Mouse (Mus musculus): ENCODE measurements at regions not wholly inside any gene's neighbourhood (a gene's known extent, or its start where the extent isn't known, plus 50 kb on each side); places are given as distances from the start of the nearest gene placed in this dataset.

- DNase-seq (ENCODE audit: low spot score) = no peak
- WGBS = 47% methylated on average over 6 of the region's 6 CpGs
- Histone ChIP-seq H3K36me3 (replicated peaks) (no peaks in the 10 kb centered on the region), H3K4me3 (no peak overlapping the region), H3K9me3 (no peaks in the 10 kb centered on the region), H3K27me3 (replicated peaks; ENCODE audit: low read depth, poor library complexity, severe bottlenecking) (peaks cover 33% of the 10 kb centered on the region), H3K4me1 (peaks cover 5% of the 10 kb centered on the region; the same call in 1 of the 2 replicates), H3K27ac (replicated peaks) (no peak overlapping the region)
These were observed 448.2 kb downstream of the Vrk1 start for GRCm38 (mm10) chr12:106458215-106458614.

DNA sequence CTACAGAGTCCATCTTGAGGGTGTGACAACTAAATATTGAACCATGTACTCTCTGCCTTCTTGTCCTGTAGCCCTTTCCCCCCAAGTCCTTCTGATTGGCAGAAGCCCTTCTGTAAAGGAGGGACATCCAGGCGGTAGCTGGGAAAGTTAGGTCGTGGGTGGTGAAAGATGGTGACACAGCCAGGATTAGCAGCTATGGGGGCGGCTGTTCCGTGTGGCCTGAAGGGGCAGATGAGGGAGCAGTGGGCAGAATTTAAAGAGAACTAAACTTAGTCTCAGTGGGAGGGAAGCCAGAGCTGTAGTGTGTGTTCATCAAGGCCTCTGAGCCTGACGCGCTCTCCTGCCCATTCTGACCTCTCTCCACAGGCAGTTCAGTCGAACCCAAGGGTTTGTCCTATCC is 450.6 kb downstream of the Vrk1 start:
- no peaks in the 10 kb centered on the region for H3K9me3 ChIP-seq
- H3K36me3 ChIP-seq (replicated peaks) = no peaks in the 10 kb centered on the region
- DNase-seq (ENCODE audit: low spot score) = no peak
- 85% methylated on average over 7 of the region's 7 CpGs for WGBS
- H3K27ac ChIP-seq (replicated peaks) = no peak overlapping the region
- H3K4me3 ChIP-seq = no peak overlapping the region
- peaks cover 43% of the 10 kb centered on the region for H3K27me3 ChIP-seq (replicated peaks; ENCODE audit: low read depth, poor library complexity, severe bottlenecking)
- H3K4me1 ChIP-seq = peaks cover 15% of the 10 kb centered on the region

GRCm38 (mm10) chr12:106462281-106462680 is 452.3 kb downstream of the Vrk1 start:
- H3K36me3 ChIP-seq (replicated peaks) = no peaks in the 10 kb centered on the region
- H3K4me3 ChIP-seq = no peak overlapping the region
- H3K27me3 ChIP-seq (replicated peaks; ENCODE audit: low read depth, poor library complexity, severe bottlenecking) = peaks cover 43% of the 10 kb centered on the region
- H3K4me1 ChIP-seq = peaks cover 15% of the 10 kb centered on the region
- H3K27ac ChIP-seq (replicated peaks) = no peak overlapping the region
- 14% methylated on average over 3 of the region's 3 CpGs for WGBS
- H3K9me3 ChIP-seq = no peaks in the 10 kb centered on the region
- no peak for DNase-seq (ENCODE audit: low spot score)

DNA sequence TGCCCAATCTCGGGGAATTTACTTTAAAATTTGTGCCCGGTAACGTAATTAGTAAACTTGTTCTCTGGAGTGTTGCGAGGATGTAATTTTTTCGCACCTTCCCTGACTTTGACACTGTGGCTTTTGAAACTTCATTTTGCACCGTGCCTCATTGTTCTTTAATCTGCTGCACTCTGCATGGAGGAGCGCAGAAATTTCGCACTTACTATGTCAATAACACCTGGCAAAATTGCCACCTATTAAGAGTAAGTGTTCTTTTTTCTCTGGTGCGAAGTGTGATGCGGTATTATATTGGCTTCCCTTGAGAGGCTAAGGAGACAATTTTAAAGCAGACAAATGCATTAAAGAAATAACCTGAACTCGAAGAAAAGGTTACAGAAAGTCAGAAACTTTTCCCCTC is 454.7 kb downstream of the Vrk1 start:
- H3K27ac ChIP-seq (replicated peaks) = no peak overlapping the region

GRCm38 (mm10) chr12:106468173-106468860 is 458.3 kb downstream of the Vrk1 start:
- H3K4me1 ChIP-seq = peaks cover 15% of the 10 kb centered on the region
- 68% methylated on average over 18 of the region's 18 CpGs for WGBS

More for the DNA sequence above, 454.7 kb downstream of the Vrk1 start:
- no peak for DNase-seq (ENCODE audit: low spot score)
- peaks cover 33% of the 10 kb centered on the region for H3K27me3 ChIP-seq (replicated peaks; ENCODE audit: low read depth, poor library complexity, severe bottlenecking)
- H3K4me3 ChIP-seq = no peak overlapping the region
- H3K9me3 ChIP-seq = no peaks in the 10 kb centered on the region
- no peaks in the 10 kb centered on the region for H3K36me3 ChIP-seq (replicated peaks)
- 50% methylated on average over 11 of the region's 11 CpGs for WGBS
- H3K4me1 ChIP-seq = peaks cover 21% of the 10 kb centered on the region

DNA sequence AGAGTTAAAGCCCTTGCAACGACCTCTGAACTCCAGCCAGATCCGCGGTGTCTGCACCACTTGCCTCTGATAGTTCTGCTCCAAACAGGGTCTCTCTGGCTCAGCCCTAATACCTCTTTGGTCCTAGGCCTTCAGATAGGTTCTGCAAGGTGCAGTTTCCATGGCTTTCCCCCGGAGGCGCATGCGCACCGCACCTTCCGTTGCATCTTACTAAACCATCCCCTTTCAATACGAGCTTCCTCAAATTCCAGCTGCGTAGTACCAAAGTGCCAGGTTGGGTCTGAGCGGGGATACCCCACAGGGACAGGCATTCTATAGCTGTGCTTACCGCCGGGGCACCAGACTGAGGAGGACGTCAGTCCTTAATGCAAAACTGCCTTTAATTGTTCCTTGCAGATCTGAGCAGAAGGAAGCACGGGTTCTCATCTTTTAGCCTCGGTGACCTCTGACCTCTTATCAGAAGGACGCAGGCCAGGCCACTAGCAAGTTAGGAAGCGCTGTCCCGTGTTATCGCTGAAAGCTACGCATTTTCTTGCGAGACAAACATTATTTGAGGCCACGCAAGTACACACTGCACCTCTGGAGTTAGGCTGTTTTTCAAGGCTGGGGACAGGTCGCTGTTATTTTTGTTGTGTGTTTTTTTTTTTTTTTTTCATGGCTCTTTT is 464.6 kb downstream of the Vrk1 start:
- H3K36me3 ChIP-seq (replicated peaks) = no peaks in the 10 kb centered on the region
- DNase-seq (ENCODE audit: low spot score) = peak; percentile 67
- H3K9me3 ChIP-seq = no peaks in the 10 kb centered on the region
- peak overlapping the region; percentile 30 for H3K4me3 ChIP-seq
- peaks cover 52% of the 10 kb centered on the region for H3K4me1 ChIP-seq
- H3K27me3 ChIP-seq (replicated peaks; ENCODE audit: low read depth, poor library complexity, severe bottlenecking) = peaks cover 53% of the 10 kb centered on the region
- whole genome bisulfite sequencing = 6% methylated on average over 24 of the region's 24 CpGs
- H3K27ac ChIP-seq (replicated peaks) = no peak overlapping the region

More at GRCm38 (mm10) chr12:106468173-106468860, 458.3 kb downstream of the Vrk1 start:
- Histone ChIP-seq H3K4me3 (no peak overlapping the region), H3K27ac (replicated peaks) (no peak overlapping the region; the same call in 1 of the 2 replicates), H3K9me3 (no peaks in the 10 kb centered on the region), H3K27me3 (replicated peaks; ENCODE audit: low read depth, poor library complexity, severe bottlenecking) (peaks cover 22% of the 10 kb centered on the region), H3K36me3 (replicated peaks) (no peaks in the 10 kb centered on the region)
- DNase-seq (ENCODE audit: low spot score) = no peak

- H3K27ac ChIP-seq (replicated peaks) = no peak overlapping the region
- peaks cover 57% of the 10 kb centered on the region for H3K4me1 ChIP-seq
- DNase-seq (ENCODE audit: low spot score) = no peak
- H3K4me3 ChIP-seq = no peak overlapping the region
- 66% methylated on average over 8 of the region's 8 CpGs for WGBS
- peaks cover 58% of the 10 kb centered on the region for H3K27me3 ChIP-seq (replicated peaks; ENCODE audit: low read depth, poor library complexity, severe bottlenecking)
- H3K36me3 ChIP-seq (replicated peaks) = no peaks in the 10 kb centered on the region
- H3K9me3 ChIP-seq = no peaks in the 10 kb centered on the region
These were observed 465.5 kb downstream of the Vrk1 start for GRCm38 (mm10) chr12:106475486-106476050.

DNA sequence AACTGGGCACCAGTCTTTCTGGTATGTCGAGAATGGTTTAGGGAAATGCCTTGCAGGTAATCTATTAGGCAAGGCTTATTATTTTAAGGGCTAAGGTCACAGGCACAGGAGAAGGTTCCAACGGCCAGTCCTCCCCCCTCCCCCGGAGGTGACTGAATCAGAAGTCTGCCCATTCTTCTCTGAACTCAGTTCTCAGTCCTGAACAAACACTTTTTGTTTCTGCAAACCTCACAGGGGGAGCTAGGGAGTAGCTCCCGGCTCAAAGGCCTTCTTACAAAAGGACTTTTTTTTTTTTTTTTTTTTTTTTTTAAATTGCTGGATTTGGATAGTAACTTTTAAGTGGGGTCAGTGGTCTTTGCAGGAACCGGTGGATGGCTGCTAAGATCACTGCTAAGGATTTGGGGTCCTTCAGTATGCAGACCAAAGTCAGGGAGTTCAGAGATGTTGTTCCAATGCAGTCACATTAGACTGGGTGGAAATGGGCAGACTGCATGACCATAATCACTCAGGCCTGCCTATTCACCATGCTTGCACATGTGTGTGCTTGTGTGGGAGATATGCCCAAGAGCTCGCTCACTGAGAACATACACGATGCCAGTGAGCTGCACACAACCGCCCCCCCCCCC is 467.1 kb downstream of the Vrk1 start:
- peak; percentile 50 for DNase-seq (ENCODE audit: low spot score)
- no peaks in the 10 kb centered on the region for H3K36me3 ChIP-seq (replicated peaks)
- no peak overlapping the region for H3K4me3 ChIP-seq
- H3K27me3 ChIP-seq (replicated peaks; ENCODE audit: low read depth, poor library complexity, severe bottlenecking) = peaks cover 74% of the 10 kb centered on the region
- H3K27ac ChIP-seq (replicated peaks) = no peak overlapping the region
- H3K9me3 ChIP-seq = no peaks in the 10 kb centered on the region
- 12% methylated on average over 8 of the region's 8 CpGs for WGBS
- peaks cover 61% of the 10 kb centered on the region for H3K4me1 ChIP-seq

GRCm38 (mm10) chr12:106477731-106478130 is 467.7 kb downstream of the Vrk1 start:
- peak overlapping the region; percentile 49 for H3K4me3 ChIP-seq
- peaks cover 80% of the 10 kb centered on the region for H3K27me3 ChIP-seq (replicated peaks; ENCODE audit: low read depth, poor library complexity, severe bottlenecking)
- H3K27ac ChIP-seq (replicated peaks) = no peak overlapping the region
- 12% methylated on average over 4 of the region's 4 CpGs for WGBS
- H3K36me3 ChIP-seq (replicated peaks) = no peaks in the 10 kb centered on the region
- peaks cover 67% of the 10 kb centered on the region for H3K4me1 ChIP-seq
- no peak for DNase-seq (ENCODE audit: low spot score)
- H3K9me3 ChIP-seq = no peaks in the 10 kb centered on the region

DNA sequence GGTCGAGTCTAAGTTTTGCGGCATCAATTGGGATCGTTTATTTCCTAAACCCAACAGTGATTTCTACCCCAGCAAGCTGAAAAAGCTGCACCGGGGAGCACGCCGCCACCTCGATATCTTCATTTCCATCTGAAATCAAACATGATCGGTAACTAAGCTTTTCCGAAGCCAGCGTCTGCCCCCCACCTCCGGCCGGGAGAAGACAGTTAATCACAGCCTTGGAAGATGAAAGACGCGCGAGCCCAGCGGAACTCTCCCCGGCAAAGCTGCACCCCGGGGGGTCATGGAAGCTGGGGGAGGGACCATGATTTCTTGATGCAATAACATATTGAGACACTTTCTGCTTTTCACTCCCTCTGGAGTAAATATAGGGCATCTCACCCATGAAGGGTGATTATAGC is 468.4 kb downstream of the Vrk1 start:
- WGBS = under 1% methylated on average over 18 of the region's 18 CpGs
- peak; percentile 63 for DNase-seq (ENCODE audit: low spot score)
- Histone ChIP-seq H3K27me3 (replicated peaks; ENCODE audit: low read depth, poor library complexity, severe bottlenecking) (peaks cover 86% of the 10 kb centered on the region), H3K4me1 (peaks cover 72% of the 10 kb centered on the region), H3K27ac (replicated peaks) (0 out of 2 replicates have a peak overlapping the region, but pooled peaks have one; percentile 14), H3K4me3 (peak overlapping the region; percentile 49), H3K36me3 (replicated peaks) (no peaks in the 10 kb centered on the region), H3K9me3 (no peaks in the 10 kb centered on the region)

DNA sequence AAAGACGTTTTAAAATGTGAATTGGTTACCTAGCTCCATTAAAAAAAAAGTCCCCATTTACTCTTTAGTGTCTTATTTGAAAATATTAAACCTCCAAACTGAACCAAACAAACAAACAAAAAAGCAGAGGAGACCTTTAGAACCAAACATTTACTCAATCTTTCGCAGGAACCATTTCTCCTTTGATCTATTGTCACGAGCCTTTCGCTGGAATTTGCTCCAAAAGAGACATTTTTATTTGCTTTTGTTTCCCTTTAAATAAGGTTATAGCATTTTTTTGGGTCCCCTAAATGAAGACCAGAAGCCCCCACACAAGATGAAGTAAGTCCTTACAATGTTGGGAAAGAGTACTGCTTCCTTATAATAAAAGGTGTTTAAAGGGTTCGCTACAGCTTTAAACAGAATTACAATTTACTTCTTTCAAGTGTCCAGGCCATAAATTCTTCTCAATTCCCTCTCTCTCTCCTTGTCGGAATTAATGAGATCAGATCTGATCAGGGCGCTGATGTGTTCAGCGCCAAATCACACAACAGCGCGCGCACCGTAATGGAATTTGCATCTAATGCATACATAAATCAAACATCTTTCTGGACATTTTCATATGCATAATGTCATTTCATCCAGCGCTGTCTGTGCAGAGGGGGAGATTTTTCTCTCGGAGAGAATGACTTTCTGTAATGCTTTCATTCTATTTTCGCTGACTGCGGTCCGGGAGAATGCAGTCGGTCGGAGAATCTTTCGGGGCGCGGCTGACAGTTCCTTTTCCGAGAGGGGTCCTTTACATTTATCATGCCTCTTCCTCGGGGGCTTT is 469.2 kb downstream of the Vrk1 start:
- H3K4me3 ChIP-seq = peak overlapping the region; percentile 49
- H3K4me1 ChIP-seq = peaks cover 67% of the 10 kb centered on the region
- no peaks in the 10 kb centered on the region for H3K36me3 ChIP-seq (replicated peaks)
- peak; percentile 42 for DNase-seq (ENCODE audit: low spot score)
- H3K27ac ChIP-seq (replicated peaks) = no peak overlapping the region
- H3K27me3 ChIP-seq (replicated peaks; ENCODE audit: low read depth, poor library complexity, severe bottlenecking) = peaks cover 87% of the 10 kb centered on the region
- H3K9me3 ChIP-seq = no peaks in the 10 kb centered on the region
- WGBS = under 1% methylated on average over 24 of the region's 24 CpGs

DNA sequence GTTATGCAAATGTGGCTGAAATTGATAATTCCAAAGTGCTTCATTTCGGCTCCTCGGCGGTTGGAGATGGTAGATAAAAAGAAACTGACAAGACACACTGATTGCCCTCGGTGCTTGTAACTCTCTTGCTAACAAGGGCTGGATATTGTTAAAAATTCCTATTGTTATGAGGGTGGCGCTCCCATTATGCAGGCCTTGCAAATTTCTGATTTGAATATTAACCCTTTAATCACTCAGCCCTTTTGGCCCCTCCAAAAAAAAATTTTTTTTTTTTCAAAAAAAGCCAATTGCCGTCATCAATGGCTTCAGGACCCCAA is 469.8 kb downstream of the Vrk1 start:
- Histone ChIP-seq H3K4me1 (peaks cover 62% of the 10 kb centered on the region), H3K27me3 (replicated peaks; ENCODE audit: low read depth, poor library complexity, severe bottlenecking) (peaks cover 91% of the 10 kb centered on the region), H3K9me3 (no peaks in the 10 kb centered on the region)

More for the DNA sequence above, 469.8 kb downstream of the Vrk1 start:
- Histone ChIP-seq H3K27ac (replicated peaks) (no peak overlapping the region), H3K4me3 (peak overlapping the region; percentile 49), H3K36me3 (replicated peaks) (no peaks in the 10 kb centered on the region)
- no peak for DNase-seq (ENCODE audit: low spot score)
- WGBS = 6% methylated on average over 6 of the region's 6 CpGs

All from embryonic facial prominence, embryonic 10.5 days (tissue).